Mouse (Mus musculus) cerebellum, postnatal 10 days (tissue): ENCODE measurements around the gene Copz1.
"Not testable (repeated sequence)": the region's sequence is repeated elsewhere in the genome, so short reads cannot be mapped to it uniquely, and the experiment has no call there.

ENCODE experiments used
- DNase-seq, 2 experiments: peaks; one replicate each; pipeline ENCODE4 v3.0.0; 2021; ENCODE audit warnings: mixed read lengths in 2 of 2

The Copz1 gene

DNA sequence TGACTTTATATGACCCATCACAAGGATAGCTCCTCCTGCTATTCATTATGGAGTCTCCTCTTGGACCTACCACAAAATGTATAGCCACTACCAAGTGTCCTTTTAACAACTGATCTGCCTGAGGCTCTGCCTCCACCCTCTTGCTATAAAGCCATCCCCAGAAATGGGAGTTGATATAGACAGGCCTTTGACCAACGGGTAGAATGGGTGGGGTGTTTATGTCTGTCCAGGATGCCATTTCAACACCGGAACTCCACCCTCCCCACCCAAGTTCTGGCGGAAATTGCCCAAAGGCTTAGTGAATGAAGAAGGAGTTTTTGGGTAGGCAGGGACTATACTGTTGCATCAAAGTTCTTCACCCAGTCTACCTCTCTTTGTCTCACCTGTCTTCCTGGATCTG lies 19.9 kb upstream of the Copz1 start:
- DNase-seq: no peak

DNA sequence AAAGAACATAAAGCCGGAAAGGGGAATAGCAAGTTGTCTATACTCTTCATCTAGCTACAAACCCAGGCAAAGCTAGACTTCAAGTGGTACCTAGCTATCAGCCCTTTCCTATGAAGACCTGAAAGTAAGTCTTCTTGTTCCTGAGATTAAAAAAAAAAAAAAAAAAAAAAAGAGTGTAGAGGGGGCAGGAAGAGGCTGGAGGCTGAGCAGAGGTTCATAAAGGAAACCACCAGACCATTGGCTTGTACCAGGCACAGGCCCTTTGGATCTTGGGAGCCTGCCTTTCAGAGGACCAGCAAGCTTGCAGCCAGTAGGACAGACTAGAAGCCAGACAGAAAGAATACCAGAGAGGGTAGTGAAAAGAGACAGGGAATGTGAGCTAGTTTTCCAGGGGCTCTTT lies 19.2 kb upstream of the Copz1 start:
- no peak for DNase-seq

DNA sequence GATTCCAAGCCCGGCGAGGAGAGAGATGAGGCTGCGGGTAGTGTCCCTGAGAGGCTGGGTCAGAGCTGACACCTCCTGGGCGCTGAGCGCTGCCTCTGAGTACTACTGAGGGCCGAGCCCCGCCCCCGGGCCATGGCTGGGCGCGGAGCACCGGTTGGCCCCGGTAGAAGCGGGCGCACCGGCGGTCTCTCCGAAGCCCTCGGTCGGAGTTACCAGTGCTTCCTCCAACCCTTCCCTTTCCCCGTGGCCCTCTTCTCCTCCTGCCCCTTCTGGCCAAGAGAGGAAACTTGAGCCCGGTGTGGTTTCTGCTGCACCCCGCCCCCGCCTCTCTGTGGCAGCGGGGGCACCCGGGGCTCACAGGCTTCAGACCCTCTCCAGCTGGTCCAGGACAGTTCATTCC lies 17.3 kb upstream of the Copz1 start:
- peak; percentile 34 to 48 for DNase-seq

- no peak for DNase-seq
These were observed 16.1 kb upstream of the Copz1 start for GRCm38 (mm10) chr15:103256210-103256986.

GRCm38 (mm10) chr15:103257790-103258728 lies 14.5 kb upstream of the Copz1 start, which contains the start of gene Nfe2:
TSS of gene Nfe2 (minus strand) at chr15:103258403.
- no peak for DNase-seq

DNA sequence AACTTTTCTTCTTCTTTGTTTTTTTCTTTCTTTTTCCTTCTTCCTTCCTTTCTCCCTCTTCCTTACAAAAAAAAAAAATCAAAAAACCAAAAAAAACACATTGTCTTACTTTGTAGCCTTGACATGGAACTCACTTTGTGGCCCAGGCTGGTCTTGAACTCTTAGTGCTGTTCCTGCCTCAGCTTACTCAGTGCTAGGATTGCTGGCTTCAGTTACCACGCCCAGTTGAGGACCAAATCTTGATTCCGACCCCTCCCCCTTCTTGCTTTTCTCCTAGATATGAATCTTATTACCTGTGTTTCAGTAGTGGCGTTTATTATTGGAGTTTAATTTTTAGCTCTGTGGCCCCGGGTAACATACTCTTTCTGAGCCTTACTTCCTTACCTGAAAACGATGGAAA lies 13.4 kb upstream of the Copz1 start:
- no peak for DNase-seq

- peak in 1 of 2 experiments; percentile 29 for DNase-seq
These were observed 12.5 kb upstream of the Copz1 start for GRCm38 (mm10) chr15:103259989-103260388.

DNA sequence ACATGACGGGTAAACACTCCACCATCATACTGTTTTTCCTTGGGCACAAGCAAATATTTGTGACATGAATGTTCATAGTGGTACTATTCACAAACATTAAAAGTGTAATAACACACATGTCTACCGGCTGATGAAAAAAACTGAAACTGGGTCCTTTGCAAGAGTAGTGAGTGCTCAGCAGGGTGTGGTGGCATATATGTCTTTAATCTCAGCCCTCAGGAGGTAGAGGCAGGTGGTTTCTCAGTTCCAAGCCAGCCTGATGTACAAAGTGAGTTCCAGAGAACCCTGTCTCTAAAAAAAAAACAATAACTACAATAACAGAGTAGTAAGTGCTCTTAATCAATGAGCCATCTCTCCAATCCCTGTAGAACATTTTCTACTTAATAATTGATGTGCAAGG lies 7.7 kb upstream of the Copz1 start:
- no peak for DNase-seq

GRCm38 (mm10) chr15:103268903-103269302 lies 3.6 kb upstream of the Copz1 start:
- DNase-seq: no peak

GRCm38 (mm10) chr15:103275943-103276342 lies 3.4 kb downstream of the Copz1 start:
- DNase-seq: not testable (repeated sequence)

GRCm38 (mm10) chr15:103277949-103278348 lies 5.4 kb downstream of the Copz1 start:
- no peak for DNase-seq

DNA sequence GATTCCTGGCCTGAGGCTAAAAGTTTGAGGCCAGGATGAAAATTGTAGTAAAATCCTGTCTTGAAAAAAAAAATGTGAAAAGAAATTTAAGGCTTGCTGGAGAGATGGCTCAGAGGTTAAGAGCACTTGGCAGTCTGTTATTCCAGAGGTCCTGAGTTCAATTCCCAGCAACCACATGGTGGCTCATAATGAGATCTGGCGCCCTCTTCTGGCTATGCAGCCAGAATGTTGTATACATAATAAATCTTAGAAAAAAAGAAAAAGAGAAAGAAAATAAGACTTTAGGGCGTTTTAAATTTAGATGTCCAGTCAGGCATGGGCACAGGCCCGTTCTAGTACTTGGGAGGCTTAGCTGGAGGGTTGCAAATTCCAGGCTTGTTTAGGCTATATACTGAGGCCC lies 7.2 kb downstream of the Copz1 start:
- DNase-seq: peak; percentile 38 to 58

DNA sequence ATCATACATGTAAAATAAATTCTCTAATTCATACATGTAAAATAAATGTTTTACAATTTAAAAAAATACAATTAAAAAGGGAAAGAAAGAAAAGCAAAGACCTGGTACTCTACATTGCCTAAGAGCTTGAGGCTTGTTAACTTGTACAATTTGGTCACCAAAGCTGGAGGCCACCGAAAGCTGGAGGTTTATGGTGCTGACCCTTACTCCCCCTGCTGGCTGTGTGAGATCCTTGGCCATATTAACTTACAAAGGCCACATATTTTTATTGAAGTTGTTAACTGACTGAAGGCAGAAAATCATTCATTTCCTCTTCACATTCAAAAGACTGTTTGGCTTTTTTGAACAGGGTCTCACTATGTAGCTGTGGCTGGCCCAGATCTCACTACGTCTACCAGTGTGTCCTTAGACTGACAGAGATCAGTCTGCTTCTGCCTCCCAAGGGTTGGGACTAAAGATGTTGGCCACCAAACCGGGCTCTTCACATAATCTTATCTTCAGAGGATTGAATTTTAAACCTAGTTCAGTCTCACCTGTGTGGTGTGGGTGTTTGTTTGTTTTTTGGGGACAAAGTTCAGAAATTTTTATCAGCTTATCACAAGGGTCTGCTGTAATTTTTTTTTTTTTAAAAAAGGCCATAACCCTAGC lies 8.4 kb downstream of the Copz1 start:
- DNase-seq: peak; percentile 35 to 52

- DNase-seq: no peak
These were observed 9.1 kb downstream of the Copz1 start for GRCm38 (mm10) chr15:103281465-103282205.

DNA sequence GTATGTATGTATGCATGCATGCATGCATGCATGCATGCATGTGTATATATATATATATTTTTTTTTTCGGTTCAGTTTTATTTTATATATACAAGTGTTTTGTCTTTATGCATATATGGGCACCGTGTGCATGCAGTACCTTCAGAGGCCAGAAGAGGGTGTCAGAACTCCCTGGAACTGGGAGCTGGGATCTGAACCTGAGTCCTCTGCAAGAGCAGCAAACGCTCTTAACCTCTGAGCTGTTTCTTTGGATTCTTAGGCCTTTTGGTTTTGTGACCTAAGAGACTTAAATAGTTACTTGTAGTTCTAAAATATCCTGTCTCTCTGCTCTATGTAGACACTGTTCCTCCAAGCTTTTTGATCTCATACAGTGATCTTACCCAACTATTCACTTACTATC lies 11.6 kb downstream of the Copz1 start:
- DNase-seq: peak; percentile 58 to 69

DNA sequence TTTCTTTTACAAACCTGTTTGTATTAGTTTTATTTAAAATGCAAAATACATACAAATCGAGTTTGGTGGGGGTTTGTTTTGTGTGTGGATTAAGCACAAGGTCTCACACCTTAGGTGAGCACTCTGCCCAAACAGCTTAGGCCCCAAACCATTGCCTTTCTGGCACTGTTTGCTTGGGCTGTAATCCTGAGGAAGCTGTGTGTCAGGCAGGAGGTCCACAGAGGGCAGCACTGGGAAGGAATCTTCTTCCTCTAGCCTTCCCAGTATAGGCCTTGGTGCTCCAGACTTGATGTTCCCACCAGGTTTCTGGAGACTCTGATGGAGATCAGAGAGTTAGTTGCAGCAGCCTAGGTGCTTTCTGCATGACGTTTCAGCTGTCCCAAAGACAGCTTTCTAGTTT lies 12.1 kb downstream of the Copz1 start:
- DNase-seq: peak; percentile 40 to 49

GRCm38 (mm10) chr15:103285778-103286417 lies 13.4 kb downstream of the Copz1 start:
- peak; percentile 89 to 90 for DNase-seq

- DNase-seq: no peak
These were observed 17.1 kb downstream of the Copz1 start for GRCm38 (mm10) chr15:103289600-103289999.

- no peak for DNase-seq
These were observed 17.9 kb downstream of the Copz1 start for GRCm38 (mm10) chr15:103290417-103290816.

GRCm38 (mm10) chr15:103290843-103291242 lies 18.3 kb downstream of the Copz1 start:
- DNase-seq: no peak

DNA sequence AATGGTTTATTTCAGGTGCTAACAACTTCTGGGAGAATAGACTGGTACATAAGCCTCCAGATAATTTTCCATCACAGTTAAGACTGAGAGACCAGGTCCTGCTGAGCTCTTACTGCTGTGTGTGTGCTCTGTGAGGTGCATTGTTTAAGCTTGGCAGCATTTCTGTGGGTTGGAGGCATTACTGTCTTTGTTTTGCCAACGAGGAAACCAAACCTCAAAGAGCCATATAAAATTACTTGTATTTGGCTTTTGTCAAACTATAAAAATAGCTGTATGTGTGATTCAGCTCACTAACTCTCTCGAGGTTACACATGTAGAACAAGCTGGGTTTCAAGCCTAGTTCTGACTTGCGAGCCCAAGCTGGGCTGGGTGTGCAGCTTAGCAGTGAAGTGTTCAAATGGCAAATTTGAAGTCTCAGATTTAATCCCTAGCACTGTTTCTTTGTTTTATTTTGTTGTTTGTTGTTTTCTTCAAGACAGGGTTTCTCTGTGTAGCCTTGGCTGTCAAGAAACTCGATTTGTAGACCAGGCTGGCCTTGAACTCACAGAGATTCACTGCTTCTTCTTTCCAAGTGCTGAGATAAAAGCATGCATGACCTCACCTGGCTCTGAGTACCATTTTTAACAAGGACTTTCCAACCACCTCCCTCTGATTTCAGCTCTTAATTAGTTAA lies 20.3 kb downstream of the Copz1 start:
- DNase-seq: no peak
